Mouse (Mus musculus): Measurements from ENCODE around the gene Mmp24. TPM values are rescaled to one million over a fixed set of nuclear protein-coding genes. Genes with fewer than 3 reads are reported as not detected.
"Not testable (repeated sequence)": the region's sequence is repeated elsewhere in the genome, so short reads cannot be mapped to it uniquely, and the experiment has no call there.

The Mmp24 gene
- 0.12 and 0.14 TPM in 2 replicates for polyA plus RNA-seq (2012; rRNA removed)

DNA sequence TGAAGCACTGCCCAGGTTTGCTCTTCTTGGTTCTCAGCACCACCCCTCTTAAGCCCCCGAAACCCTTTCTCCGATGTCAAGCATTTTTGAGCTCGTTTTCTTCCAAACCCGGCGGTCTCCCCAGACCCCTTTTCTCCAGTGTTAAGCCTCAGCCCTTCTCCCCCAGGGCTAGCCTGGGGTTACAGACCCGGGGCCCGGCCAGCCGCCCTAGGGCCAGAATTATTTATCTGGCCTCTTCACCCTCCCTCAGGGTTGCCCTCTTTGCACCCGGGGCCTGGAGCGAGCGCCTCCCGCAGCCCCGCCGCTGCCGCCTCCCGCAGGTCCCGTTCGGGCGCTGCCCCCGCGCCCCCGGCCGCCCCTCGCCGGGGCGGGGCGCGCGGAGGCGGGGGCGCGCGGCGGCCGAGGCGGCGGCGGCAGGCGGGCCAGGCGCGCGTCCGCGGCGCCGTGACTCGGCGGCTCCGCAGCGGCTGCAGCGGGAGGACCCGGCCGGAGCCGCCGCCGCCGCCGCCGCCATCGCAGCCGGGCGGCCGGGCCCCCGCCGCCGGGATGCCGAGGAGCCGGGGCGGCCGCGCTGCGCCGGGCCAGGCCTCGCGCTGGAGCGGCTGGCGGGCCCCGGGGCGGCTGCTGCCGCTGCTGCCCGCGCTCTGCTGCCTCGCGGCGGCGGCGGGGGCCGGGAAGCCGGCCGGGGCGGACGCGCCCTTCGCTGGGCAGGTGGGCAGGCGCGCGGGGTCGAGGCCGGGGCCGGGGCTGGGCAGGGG lies at the start of gene Mmp24:
Gene Mmp24 (plus strand): TSS at position 416 of the 758 bp plus-strand sequence.
- H3K36me3 ChIP-seq (ENCODE audit: control insufficient read depth, insufficient read depth, low read length): no peaks in the 10 kb centered on the region
- H3K4me3 ChIP-seq (ENCODE audit: insufficient read depth, low read depth, low read length): peak within 1 kb of the TSS; percentile 14; the same call in 1 of the 2 replicates
- TF ChIP-seq CTCF (conservative IDR thresholded peaks at IDR 0.05; ENCODE audit: insufficient read depth, insufficient read length, low read depth, low read length): no peak
- no peak for TF ChIP-seq POLR2A (IDR thresholded peaks at IDR 0.05; ENCODE audit: low read depth, low read length)
- H3K27ac ChIP-seq (ENCODE audit: insufficient read depth, low read depth, low read length): no peak within 1 kb of the TSS
- WGBS: 17% methylated on average over 100 of the region's 100 CpGs
- peaks cover 2% of the 10 kb centered on the region; the same call in 1 of the 2 replicates for H3K27me3 ChIP-seq (replicated peaks; ENCODE audit: control insufficient read depth, insufficient read depth, low read length)
- no peak for DNase-seq
- H3K4me1 ChIP-seq (ENCODE audit: control insufficient read depth, insufficient read depth, low read length): 0 out of 2 replicates have a peak, but pooled peaks cover 2% of the 10 kb centered on the region

DNA sequence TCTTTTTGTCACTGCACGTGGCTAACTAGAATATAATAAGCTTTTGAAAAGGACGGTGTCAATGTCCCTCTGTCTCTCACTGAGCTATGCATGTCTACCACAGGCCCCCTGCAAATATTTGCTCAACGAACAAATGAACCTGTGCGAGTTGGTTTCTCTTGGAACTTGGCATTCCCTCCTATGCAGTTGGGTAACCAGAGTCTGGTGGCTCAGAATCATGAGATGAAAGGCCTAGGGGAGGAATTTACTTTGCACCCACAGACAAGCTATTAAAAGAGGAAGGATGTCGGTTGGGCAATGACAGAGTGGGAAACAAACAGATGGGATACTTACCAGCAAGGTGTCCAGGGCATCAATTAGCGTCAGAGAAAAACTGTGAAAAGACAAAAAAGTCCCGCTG lies 48.8 kb upstream of the Mmp24 start:
- WGBS: 90% methylated on average over 7 of the region's 7 CpGs
- no peak overlapping the region for H3K27ac ChIP-seq (ENCODE audit: insufficient read depth, low read depth, low read length)
- no peaks in the 10 kb centered on the region for H3K36me3 ChIP-seq (ENCODE audit: control insufficient read depth, insufficient read depth, low read length)
- H3K4me3 ChIP-seq (ENCODE audit: insufficient read depth, low read depth, low read length): no peak overlapping the region
- DNase-seq: no peak
- H3K27me3 ChIP-seq (replicated peaks; ENCODE audit: control insufficient read depth, insufficient read depth, low read length): no peaks in the 10 kb centered on the region
- TF ChIP-seq POLR2A (IDR thresholded peaks at IDR 0.05; ENCODE audit: low read depth, low read length) (no peak), CTCF (conservative IDR thresholded peaks at IDR 0.05; ENCODE audit: insufficient read depth, insufficient read length, low read depth, low read length) (no peak)
- peaks cover 5% of the 10 kb centered on the region; the same call in 1 of the 2 replicates for H3K4me1 ChIP-seq (ENCODE audit: control insufficient read depth, insufficient read depth, low read length)

DNA sequence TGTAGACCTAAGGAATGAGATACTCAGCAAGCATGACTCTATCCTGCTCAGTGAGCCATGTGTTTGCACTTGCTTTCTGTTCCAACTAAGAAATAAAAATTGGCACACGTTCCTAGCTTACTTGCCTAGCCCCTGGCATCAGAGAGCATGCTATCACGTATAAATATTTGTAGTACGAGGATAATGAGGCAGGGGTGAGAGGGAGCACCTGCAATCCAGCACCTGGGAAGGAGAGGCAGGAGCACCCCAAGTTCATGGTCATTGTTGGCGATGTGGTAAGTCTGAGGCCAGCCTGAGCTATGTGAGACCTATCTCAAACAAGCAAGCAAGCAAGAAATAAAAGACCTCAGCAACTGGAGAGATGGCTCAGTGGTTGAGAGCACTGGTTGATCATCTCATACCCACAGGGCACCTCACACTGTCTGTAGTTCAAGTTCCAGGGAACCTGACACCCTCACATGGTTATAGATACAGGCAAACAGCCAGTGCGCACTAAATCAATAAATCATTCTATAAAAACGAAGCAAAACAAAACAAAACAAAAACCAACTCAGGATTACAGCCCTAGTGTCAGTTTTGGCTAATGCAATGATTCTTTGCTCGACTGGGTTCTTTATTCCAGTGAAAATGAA lies 47.3 kb upstream of the Mmp24 start:
- H3K36me3 ChIP-seq (ENCODE audit: control insufficient read depth, insufficient read depth, low read length): no peaks in the 10 kb centered on the region
- 46% methylated on average over 7 of the region's 7 CpGs for WGBS
- TF ChIP-seq CTCF (conservative IDR thresholded peaks at IDR 0.05; ENCODE audit: insufficient read depth, insufficient read length, low read depth, low read length): no peak
- no peak for TF ChIP-seq POLR2A (IDR thresholded peaks at IDR 0.05; ENCODE audit: low read depth, low read length)
- H3K4me1 ChIP-seq (ENCODE audit: control insufficient read depth, insufficient read depth, low read length): peaks cover 5% of the 10 kb centered on the region; the same call in 1 of the 2 replicates
- no peak overlapping the region for H3K4me3 ChIP-seq (ENCODE audit: insufficient read depth, low read depth, low read length)
- no peaks in the 10 kb centered on the region for H3K27me3 ChIP-seq (replicated peaks; ENCODE audit: control insufficient read depth, insufficient read depth, low read length)
- DNase-seq: no peak
- no peak overlapping the region for H3K27ac ChIP-seq (ENCODE audit: insufficient read depth, low read depth, low read length)

DNA sequence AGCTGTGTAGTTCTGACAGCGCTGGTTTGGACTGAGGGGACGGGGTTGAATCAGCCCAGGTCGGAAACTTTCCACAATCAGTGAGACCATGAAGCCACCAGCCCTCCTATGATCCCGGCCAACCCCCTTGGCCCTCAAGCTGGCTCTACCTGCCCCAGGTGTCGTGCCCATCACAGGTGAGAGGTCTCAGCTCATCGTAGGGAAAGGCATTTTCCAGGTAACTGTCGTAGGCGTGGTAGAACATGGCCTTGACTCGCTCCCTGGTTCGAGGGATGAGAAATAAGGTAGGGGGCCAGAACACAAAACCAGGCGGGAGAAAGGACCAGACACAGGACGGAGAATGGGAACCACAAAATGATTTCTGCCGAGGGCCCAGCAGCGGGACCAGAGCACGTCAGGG lies 46.4 kb upstream of the Mmp24 start:
- H3K27ac ChIP-seq (ENCODE audit: insufficient read depth, low read depth, low read length): no peak overlapping the region
- no peak for TF ChIP-seq CTCF (conservative IDR thresholded peaks at IDR 0.05; ENCODE audit: insufficient read depth, insufficient read length, low read depth, low read length)
- TF ChIP-seq POLR2A (IDR thresholded peaks at IDR 0.05; ENCODE audit: low read depth, low read length): no peak
- 3% methylated on average over 15 of the region's 15 CpGs for WGBS
- H3K36me3 ChIP-seq (ENCODE audit: control insufficient read depth, insufficient read depth, low read length): no peaks in the 10 kb centered on the region
- H3K4me3 ChIP-seq (ENCODE audit: insufficient read depth, low read depth, low read length): peak overlapping the region; percentile 88
- H3K27me3 ChIP-seq (replicated peaks; ENCODE audit: control insufficient read depth, insufficient read depth, low read length): no peaks in the 10 kb centered on the region
- peaks cover 5% of the 10 kb centered on the region; the same call in 1 of the 2 replicates for H3K4me1 ChIP-seq (ENCODE audit: control insufficient read depth, insufficient read depth, low read length)
- no peak for DNase-seq

DNA sequence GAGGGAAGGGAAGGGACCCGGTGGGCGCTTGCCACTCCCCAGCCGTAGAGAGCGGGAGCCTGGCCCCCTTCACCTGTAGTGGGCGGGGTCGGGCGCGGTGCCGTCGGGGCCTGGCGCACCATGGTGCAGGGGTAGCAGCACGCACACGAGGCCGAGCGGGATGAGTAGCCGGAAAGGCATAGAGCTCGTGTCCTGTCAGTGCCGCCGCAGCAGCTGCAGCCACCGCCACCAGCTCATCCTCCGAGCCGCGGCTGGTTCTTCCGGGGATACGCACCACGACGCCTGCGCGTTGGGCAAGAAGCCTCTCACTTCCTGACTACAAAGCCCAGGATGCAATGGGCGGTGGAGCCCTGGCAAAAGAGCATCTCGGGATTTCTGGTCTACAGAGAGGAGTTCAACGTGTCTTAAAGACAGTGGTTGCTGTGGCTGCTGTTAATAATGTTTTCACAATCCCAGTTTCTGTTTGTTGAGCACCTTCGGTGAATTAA lies 45.9 kb upstream of the Mmp24 start, which contains the start of gene Edem2:
Gene Edem2 (minus strand): TSS at position 318 of the 488 bp plus-strand sequence.
- Histone ChIP-seq H3K36me3 (ENCODE audit: control insufficient read depth, insufficient read depth, low read length) (no peaks in the 10 kb centered on the region), H3K4me3 (ENCODE audit: insufficient read depth, low read depth, low read length) (peak within 1 kb of the TSS; percentile 88), H3K27me3 (replicated peaks; ENCODE audit: control insufficient read depth, insufficient read depth, low read length) (no peaks in the 10 kb centered on the region), H3K4me1 (ENCODE audit: control insufficient read depth, insufficient read depth, low read length) (peaks cover 5% of the 10 kb centered on the region; the same call in 1 of the 2 replicates), H3K27ac (ENCODE audit: insufficient read depth, low read depth, low read length) (no peak within 1 kb of the TSS)
- no peak for TF ChIP-seq CTCF (conservative IDR thresholded peaks at IDR 0.05; ENCODE audit: insufficient read depth, insufficient read length, low read depth, low read length)
- TF ChIP-seq POLR2A (IDR thresholded peaks at IDR 0.05; ENCODE audit: low read depth, low read length): peak; percentile 80
- DNase-seq: peak; percentile 96
- WGBS: under 1% methylated on average over 30 of the region's 33 CpGs

DNA sequence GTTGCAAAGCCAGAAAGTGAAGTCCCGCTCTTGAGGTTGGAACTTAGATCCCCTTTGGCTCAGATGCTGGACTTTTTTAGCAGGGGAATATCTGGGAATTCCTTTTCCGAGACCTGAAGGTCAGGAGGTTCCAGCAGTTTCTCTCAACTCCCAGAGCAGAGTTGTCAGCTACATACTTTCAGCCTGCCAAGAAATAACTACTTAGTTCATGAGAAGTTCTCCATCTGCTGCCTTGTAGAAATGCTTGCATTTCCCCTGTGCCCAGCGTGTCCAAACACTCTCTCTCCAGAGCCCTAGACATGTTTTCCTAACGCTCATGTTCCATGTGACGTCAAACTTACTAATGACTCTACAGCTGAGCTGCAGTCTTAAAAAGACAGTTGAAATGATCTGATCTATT lies 40.1 kb upstream of the Mmp24 start:
- DNase-seq: peak; percentile 18
- TF ChIP-seq POLR2A (IDR thresholded peaks at IDR 0.05; ENCODE audit: low read depth, low read length): no peak
- no peak for TF ChIP-seq CTCF (conservative IDR thresholded peaks at IDR 0.05; ENCODE audit: insufficient read depth, insufficient read length, low read depth, low read length)
- whole genome bisulfite sequencing: 59% methylated on average over 5 of the region's 5 CpGs

DNA sequence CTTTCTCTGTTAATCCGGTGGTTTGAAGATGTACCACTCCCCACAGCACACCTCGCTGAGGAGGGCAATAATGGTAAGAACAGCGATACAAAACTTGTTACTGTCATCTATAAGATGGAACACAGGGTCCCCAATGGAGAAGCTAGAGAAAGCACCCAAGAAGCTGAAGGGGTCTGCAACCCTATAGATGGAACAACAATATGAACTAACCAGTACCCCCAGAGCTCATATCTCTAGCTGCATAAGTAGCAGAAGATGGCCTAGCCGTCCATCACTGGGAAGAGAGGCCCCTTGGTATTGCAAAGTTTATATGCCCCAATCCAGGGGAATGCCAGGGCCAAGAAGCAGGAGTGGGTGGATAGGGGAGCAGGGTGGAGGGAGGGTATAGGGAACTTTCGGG lies 39.4 kb upstream of the Mmp24 start, which contains the start of gene Gm17581:
Gene Gm17581 (minus strand): TSS at position 101 of the 400 bp plus-strand sequence.
- DNase-seq; H3K27me3 ChIP-seq (replicated peaks; ENCODE audit: control insufficient read depth, insufficient read depth, low read length); H3K4me3 ChIP-seq (ENCODE audit: insufficient read depth, low read depth, low read length); H3K36me3 ChIP-seq (ENCODE audit: control insufficient read depth, insufficient read depth, low read length); H3K4me1 ChIP-seq (ENCODE audit: control insufficient read depth, insufficient read depth, low read length); H3K27ac ChIP-seq (ENCODE audit: insufficient read depth, low read depth, low read length): not testable (repeated sequence)
- WGBS: 89% methylated on average over 5 of the region's 5 CpGs

More for the DNA sequence above, 40.1 kb upstream of the Mmp24 start:
- H3K36me3 ChIP-seq (ENCODE audit: control insufficient read depth, insufficient read depth, low read length): no peaks in the 10 kb centered on the region
- H3K4me3 ChIP-seq (ENCODE audit: insufficient read depth, low read depth, low read length): no peak overlapping the region
- no peak overlapping the region for H3K27ac ChIP-seq (ENCODE audit: insufficient read depth, low read depth, low read length)
- no peaks in the 10 kb centered on the region for H3K4me1 ChIP-seq (ENCODE audit: control insufficient read depth, insufficient read depth, low read length)
- no peaks in the 10 kb centered on the region for H3K27me3 ChIP-seq (replicated peaks; ENCODE audit: control insufficient read depth, insufficient read depth, low read length)
